Mouse (Mus musculus) fibroblast of lung, adult 2 months (primary cell): ENCODE measurements around the gene Tars2.

Experiments used
- DNase-seq: peaks from one replicate; pipeline ENCODE4 v3.0.0-alpha.2; 2011; ENCODE audit warnings: low read depth

The Tars2 gene

GRCm38 (mm10) chr3:95734092-95734702 is 25.8 kb downstream of the Tars2 start:
- no peak for DNase-seq

DNA sequence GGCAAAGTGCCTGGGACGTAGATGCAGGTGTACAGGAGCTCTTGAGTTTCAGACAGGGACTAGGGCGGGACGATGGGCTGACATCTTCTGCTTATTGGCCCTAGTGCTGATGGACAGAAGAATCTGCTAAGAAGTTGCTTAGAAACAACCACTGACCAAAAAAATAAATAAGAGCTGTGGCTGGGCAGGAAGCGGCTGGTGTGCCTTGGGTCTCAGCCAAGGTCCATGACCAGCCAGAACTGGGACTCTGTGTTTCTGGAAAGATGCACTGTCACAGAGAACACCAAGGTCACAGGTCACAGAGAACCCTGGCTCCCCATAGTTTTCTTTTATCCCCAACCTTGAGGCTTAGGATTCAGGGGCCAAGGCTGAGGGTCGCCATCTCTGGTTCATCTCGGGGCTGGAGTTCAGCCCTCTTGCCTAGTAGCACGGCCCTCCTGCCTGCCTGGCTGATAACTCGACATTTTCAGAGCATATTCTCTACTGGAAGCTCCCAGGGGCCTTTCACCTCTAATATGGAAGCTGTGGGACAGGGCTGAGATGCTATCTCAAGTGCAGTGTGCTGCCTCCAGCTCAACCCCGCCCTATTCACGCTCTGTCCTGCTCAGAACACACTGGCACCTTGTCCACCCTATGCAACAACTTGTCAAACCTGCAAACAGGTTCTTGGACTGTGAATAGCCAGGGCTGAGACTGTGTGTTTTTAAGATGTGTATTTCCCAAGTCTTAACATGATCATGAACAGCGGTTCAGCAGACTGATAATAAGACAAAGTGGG is 27.1 kb downstream of the Tars2 start:
- DNase-seq: peak; percentile 64

DNA sequence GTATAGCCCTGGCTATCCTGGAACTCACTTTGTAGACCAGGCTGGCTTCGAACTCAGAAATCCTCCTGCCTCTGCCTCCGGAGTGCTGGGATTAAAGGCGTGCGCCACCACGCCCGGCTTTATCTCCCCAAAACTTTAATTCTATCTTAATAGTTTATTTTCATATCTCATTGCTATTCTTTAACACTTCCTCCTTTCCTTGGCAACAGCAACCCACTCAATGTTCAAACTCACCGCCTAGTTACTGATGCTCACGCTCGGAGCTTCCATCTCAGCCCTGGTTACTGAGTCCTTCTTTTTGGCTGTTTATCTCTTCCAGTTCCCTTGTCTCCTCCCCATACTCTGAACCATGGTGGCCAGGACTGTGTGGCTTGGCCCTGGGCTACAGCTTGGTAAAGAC is 27.7 kb downstream of the Tars2 start:
- DNase-seq: no peak

DNA sequence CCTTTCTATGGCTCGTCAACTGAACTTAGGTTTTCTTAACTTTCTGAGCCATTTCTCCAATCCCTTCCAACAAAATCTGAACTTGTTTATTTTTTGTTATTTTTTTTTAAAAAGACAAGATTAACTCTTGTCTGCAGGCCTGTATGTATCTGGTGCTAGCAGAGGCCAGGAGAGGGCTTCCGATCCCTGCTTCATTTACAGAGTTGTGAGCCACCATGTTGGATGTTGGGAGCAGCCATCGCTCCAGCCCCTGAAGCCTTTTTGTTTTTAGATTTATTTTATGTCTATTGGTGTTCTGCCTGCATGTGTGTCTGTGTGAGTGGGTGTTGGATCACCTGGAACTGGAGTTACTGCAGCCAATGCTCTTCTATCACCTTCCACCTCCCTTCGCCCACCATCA is 28.2 kb downstream of the Tars2 start:
- no peak for DNase-seq

DNA sequence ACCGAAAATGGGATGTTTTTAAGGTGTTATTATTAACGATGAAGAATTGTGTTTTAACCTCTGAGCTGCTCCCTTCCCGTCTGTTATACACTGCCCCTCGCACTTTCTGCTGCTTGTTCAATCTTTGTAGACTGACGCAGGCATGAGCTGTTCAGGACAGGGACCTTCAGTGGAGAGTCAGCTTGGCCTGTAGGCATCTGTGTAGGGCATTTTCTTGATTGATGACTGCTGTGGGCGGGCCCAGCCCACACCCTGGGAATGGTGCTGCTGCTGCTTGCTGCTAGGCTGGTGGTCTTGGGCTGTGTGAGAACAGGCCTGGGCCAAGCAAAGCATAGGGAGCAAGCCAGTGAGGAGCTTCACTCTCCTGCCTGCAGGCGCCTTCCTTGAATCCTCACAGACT is 29.6 kb downstream of the Tars2 start:
- no peak for DNase-seq

GRCm38 (mm10) chr3:95728906-95729305 is 31.1 kb downstream of the Tars2 start:
- peak; percentile 67 for DNase-seq

GRCm38 (mm10) chr3:95726696-95727358 is 33.2 kb downstream of the Tars2 start:
- DNase-seq: peak; percentile 95

DNA sequence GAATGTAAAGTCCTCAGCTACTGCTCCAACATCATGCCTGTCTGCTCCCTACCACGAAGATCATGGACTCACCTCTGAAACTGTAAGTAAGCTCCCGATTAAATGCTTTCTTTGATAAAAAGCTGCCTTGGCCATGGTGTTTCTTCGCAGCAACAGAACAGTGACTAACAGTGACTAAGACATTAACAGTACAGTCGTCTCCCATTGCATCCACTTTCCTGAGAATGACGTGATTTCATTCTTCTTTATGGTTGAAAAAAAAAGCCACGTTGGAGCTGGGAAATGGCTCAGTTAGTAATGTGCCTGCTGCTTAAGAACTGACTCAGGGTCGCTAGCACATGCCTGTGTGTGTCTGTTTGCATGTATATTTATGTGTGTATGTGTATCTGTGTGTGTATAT is 34.1 kb downstream of the Tars2 start:
- peak; percentile 71 for DNase-seq

GRCm38 (mm10) chr3:95722386-95722785 is 37.6 kb downstream of the Tars2 start:
- DNase-seq: no peak

DNA sequence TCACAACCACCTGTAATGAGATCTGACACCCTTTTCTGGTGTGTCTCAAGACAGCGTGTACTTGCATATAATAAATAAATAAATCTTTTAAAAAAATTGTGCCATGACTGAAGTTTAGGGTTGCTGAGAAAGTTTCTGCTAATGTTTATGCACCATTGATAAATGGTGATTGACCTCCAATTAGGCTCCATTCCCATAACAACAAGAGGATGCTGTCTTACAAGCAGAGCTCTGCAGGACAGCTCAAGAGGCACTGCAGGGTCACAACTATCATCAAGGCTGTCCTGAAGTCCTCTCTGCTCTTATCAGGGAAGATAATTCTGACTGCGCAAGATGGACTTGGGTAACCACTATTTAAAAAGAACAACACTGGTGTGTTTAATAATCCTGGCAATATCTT is 41.9 kb downstream of the Tars2 start:
- DNase-seq: no peak

- DNase-seq: no peak
Observed at GRCm38 (mm10) chr3:95716075-95716474, 43.9 kb downstream of the Tars2 start.

DNA sequence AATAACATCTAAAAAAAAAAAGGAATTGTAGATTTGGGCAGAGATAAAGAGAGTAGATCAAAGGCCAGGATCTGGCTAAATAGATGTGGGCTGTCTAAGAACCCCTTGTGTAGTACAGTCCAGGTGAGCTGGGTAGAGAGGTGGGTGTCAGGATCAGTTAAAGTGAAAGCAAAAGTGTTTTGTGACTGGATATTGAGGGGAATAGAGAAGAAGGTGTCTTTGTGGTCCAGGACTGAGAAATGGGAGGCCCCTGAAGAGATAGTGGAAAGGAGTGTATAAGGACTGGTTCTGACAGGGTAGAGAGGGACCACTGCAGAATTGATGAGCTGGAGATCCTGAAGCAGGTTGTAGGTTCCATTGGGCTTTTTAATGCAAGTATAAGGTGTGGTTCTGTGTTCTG is 50.0 kb downstream of the Tars2 start:
- DNase-seq: no peak

DNA sequence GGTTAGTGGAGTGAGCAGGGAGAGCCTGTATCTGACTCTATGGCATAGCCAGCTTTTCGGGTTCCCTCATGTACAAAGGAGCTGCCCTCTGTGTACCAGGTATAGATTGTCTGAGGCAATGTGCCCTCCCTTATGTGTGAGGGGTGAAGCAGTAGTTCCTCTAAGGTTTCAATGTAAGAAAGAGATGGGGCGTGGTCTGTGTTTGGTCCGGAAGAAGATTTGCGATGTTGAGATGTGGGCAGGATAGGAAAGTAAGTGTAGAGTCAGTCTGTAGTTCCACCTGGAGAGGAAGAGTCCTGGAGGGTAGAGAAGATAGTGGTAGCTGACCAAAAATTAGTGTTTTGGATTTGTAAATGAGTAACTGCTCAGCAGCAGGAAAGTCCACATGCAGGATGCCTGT is 51.0 kb downstream of the Tars2 start:
- DNase-seq: no peak

- DNase-seq: no peak
Observed at GRCm38 (mm10) chr3:95707497-95707896, 52.5 kb downstream of the Tars2 start.

GRCm38 (mm10) chr3:95706273-95706672 is 53.7 kb downstream of the Tars2 start:
- DNase-seq: no peak

DNA sequence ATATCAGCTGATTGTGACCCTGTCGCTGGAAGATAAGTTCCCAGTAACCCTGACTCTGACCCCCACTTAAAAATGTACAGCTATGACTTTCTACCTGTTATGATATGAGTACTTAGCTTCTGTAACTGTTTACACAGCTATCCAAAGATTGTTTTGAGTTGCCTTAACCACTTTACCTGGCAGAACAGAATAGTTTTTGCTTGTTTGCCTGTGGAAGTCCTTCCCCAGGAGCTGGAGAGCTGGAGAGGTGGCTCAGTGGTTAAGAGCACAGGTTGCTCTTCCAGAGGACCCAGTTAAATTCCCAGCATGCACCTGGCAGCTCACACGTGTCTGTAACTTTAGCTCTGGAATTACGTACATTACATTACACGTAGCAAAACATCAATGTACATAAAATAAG is 55.4 kb downstream of the Tars2 start:
- DNase-seq: no peak

DNA sequence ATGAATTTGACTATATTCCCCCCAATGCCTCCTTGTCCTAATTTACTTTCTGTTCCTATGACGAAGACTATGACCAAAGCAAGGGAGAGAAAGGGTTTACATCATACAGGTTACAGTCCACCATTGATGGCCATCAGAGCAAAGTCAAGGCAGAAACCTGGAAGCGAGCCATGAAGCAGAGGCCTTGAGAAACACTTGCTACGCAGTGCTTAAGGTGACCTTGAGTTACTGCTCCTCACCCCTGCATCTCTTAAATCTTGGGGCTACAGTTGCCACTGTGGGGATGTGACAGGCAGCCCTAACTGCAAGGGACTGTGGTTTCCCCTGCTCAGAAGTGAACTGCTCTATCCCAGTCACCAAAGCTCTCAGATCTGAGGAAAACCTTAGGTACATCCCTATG is 56.7 kb downstream of the Tars2 start:
- no peak for DNase-seq

DNA sequence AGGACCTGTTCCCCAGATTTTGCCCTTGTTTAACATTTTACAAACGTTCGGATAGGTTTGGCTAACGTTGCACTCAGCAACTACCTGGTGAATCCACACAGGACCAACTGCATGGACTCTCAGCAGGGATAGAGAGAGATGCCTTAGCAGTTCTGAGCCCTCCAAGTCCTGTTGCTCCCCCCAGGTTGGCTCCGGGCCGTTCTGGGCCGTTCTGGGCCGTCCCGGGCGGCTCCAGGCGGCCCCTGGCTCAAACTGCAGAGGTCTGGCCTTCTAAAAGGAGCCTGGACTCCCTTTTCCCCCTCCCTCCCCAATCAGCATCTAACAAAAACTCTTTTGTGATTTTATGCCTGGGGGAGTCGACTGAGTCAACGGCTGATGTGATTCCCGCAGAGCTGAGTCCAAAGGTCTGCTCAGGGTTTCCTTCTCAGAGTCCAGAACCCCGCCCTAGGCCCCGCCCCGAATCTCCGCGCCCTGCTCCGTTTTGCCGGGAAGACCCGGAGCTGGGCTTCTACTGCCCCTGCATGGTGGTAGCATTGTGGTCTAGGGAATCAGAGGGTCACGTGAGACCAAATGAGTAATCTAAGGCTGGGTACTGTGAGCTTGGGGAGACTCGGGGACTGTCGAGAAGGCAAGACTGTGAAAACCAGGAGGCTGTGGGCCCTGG is 58.0 kb downstream of the Tars2 start:
- DNase-seq: peak; percentile 96

DNA sequence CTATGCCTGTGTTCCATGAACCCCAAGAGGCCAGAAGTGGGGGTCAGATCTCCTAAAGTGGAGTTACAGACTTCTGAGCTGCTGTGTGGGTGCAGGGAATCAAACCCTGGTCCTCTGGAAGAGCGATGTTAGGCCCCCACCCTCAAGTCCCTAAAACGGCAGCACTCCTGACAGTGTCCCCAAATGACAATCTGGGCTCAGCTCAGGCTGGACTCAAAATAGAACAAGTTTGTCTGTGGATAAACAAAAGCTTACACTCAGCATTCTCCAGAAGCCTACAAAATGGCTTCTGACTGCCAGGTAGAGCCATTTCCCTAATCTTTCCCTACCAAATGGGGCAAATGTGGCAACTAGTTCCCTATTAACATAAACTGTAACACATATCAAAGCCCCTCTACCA is 58.9 kb downstream of the Tars2 start:
- no peak for DNase-seq

DNA sequence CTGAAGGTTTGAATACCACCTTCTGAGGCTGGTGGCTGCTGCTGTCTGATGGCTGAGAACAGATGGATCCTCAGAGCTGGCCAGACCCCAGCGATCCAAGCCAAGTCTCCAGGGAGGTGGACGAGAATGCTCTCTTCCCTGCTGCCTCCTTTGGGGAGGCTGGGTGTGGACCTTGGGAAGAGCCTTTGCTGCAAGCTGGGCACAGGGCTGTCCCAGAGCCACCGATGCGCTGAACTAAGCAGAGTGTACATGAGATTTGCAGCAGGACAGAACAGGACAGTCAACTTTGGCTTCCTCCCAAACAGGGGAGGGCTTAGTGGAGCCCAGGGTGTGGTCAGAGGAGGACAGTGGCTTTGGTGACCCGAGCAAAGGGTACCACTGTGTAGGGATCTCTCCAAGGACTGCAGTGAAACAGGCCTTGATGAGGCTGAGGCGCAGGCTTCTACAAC is 59.7 kb downstream of the Tars2 start:
- DNase-seq: no peak

GRCm38 (mm10) chr3:95698286-95698685 is 61.7 kb downstream of the Tars2 start:
- no peak for DNase-seq

DNA sequence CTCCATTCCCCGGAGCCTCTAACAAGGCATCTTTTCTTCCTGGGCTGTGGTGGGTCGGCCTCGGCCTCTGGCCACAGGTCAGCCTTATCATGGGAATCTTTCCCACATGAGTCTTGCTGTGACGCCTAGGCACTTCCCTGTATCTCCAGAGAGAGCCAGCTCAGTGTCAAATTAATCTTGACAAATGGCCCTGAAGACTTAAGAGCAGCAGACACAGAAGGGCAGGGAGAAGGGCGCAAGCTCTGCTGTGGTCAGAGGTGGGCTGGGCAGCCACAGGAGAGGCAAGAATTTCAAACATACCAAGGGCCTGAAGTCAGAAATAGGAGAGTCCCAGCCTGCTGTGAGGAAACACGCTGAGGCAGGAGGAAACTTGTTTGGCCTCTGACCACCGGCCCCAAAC is 63.6 kb downstream of the Tars2 start:
- peak; percentile 94 for DNase-seq

DNA sequence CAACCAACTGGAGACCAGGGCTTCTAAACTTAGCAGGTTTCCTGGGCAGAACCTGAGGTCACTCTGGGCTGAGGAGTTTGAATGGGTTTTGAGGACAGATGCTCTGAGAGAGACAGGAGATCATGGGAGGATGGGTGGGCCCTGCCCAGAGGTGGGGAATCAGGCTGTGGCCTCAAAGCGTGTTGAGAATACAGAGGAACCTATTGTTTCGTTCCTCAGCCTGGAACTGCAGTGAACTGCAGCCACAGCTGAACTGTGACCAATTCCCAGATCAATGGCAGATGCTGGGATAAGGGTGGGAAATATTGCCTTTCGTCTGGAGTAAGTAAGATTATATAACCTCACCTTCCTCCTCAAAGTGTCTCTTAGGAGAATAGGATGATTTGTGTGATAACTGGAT is 64.2 kb downstream of the Tars2 start:
- no peak for DNase-seq
